Mouse (Mus musculus) heart, embryonic 11.5 days (tissue): ENCODE data around the gene Sipa1l3. TPM values are rescaled to one million over a fixed set of nuclear protein-coding genes. Genes with fewer than 3 reads are reported as not detected.
A peak's percentile ranks its signal among the peaks of the same experiment; 100 is the strongest.

Experiments used
- ATAC-seq: fragments of 200-750 bp; cut with Nextera tagmentation; replicated peaks from 2 replicates; pipeline ENCODE4 v1.8.0; 2017; ENCODE audit warnings: moderate library complexity; ENCODE audit not compliant: insufficient number of reproducible peaks, low FRiP score, low TSS enrichment
- H3K27ac ChIP-seq: fragments of 300-500 bp; sonication (generic); 2 replicates; pipeline ENCODE4 v1.5.1; 2014; ENCODE audit warnings: mild to moderate bottlenecking, low read depth, low read length
- H3K27me3 ChIP-seq: fragments of 300-500 bp; sonication (generic); 2 replicates; pipeline ENCODE4 v1.6.1; 2014; ENCODE audit warnings: mild to moderate bottlenecking, low read length, mixed read lengths; ENCODE audit not compliant: control insufficient read depth, insufficient read depth
- H3K36me3 ChIP-seq: fragments of 300-500 bp; sonication (generic); 2 replicates; pipeline ENCODE4 v1.6.1; 2014; ENCODE audit warnings: mild to moderate bottlenecking, low read length, moderate library complexity, mixed read lengths; ENCODE audit not compliant: control insufficient read depth, insufficient read depth
- H3K4me1 ChIP-seq: fragments of 300-500 bp; sonication (generic); 2 replicates; pipeline ENCODE4 v1.6.1; 2014; ENCODE audit warnings: low read length; ENCODE audit not compliant: control insufficient read depth, insufficient read depth
- H3K4me2 ChIP-seq: fragments of 300-500 bp; sonication (generic); 2 replicates; pipeline ENCODE4 v1.6.1; 2014; ENCODE audit warnings: mild to moderate bottlenecking, moderate library complexity
- H3K4me3 ChIP-seq: fragments of 300-500 bp; sonication (generic); 2 replicates; pipeline ENCODE4 v1.5.1; 2014; ENCODE audit warnings: low read depth, low read length
- H3K9ac ChIP-seq: fragments of 300-500 bp; sonication (generic); 2 replicates; pipeline ENCODE4 v1.6.1; 2014; ENCODE audit warnings: mild to moderate bottlenecking, low read depth, low read length, moderate library complexity
- H3K9me3 ChIP-seq: fragments of 300-500 bp; sonication (generic); replicated peaks from 2 replicates; pipeline ENCODE4 v1.6.1; 2016; ENCODE audit warnings: low read length; ENCODE audit not compliant: control insufficient read depth
- WGBS: fragments of 180-500 bp; shearing (Covaris S2); extraction: QIAGEN DNeasy Blood & Tissue Kit; methylation state at CpG from one replicate; pipeline ENCODE4 v1.1.7; 2014; ENCODE audit not compliant: insufficient replicate concordance; 5-methylcytosine and 5-hydroxymethylcytosine counted together
- polyA plus RNA-seq: library from polyadenylated mRNA; unstranded; fragments of >200 nt; fragmentation: Nextera tagmentation; extraction: Ambion mirVana; gene quantifications from 2 replicates; pipeline ENCODE4 v1.2.1, GENCODE M21; 2014

Gene Sipa1l3
- polyA plus RNA-seq, 1 experiment from 2014 or later: 4.8 TPM

GRCm38 (mm10) chr7:29541608-29542007 lies 23.2 kb upstream of the Sipa1l3 start:
- no peaks in the 10 kb centered on the region; the same call in 1 of the 2 replicates for H3K9me3 ChIP-seq
- no peaks in the 10 kb centered on the region for H3K27me3 ChIP-seq
- no peak overlapping the region for H3K4me2 ChIP-seq
- no peak overlapping the region for H3K4me3 ChIP-seq
- H3K9ac ChIP-seq: no peak overlapping the region
- no peaks in the 10 kb centered on the region for H3K4me1 ChIP-seq
- ATAC-seq: no peak
- 69% methylated on average over 4 of the region's 4 CpGs for WGBS
- H3K36me3 ChIP-seq: no peaks in the 10 kb centered on the region
- H3K27ac ChIP-seq: no peak overlapping the region

- Histone ChIP-seq H3K4me1 (no peaks in the 10 kb centered on the region), H3K36me3 (no peaks in the 10 kb centered on the region), H3K4me3 (no peak overlapping the region), H3K9me3 (no peaks in the 10 kb centered on the region; the same call in 1 of the 2 replicates), H3K27me3 (no peaks in the 10 kb centered on the region), H3K4me2 (no peak overlapping the region), H3K27ac (no peak overlapping the region), H3K9ac (no peak overlapping the region)
- 83% methylated on average over 5 of the region's 5 CpGs for WGBS
- ATAC-seq: no peak
Measured at GRCm38 (mm10) chr7:29541186-29541585, 22.7 kb upstream of the Sipa1l3 start.

- no peak for ATAC-seq
- no peak overlapping the region for H3K4me2 ChIP-seq
- no peaks in the 10 kb centered on the region for H3K27me3 ChIP-seq
- H3K27ac ChIP-seq: no peak overlapping the region
- no peaks in the 10 kb centered on the region for H3K36me3 ChIP-seq
- no peak overlapping the region for H3K4me3 ChIP-seq
- H3K9me3 ChIP-seq: no peaks in the 10 kb centered on the region; the same call in 1 of the 2 replicates
- H3K9ac ChIP-seq: no peak overlapping the region
- H3K4me1 ChIP-seq: no peaks in the 10 kb centered on the region
- WGBS: 80% methylated on average over 7 of the region's 7 CpGs
Measured at GRCm38 (mm10) chr7:29540631-29541030, 22.2 kb upstream of the Sipa1l3 start.

- no peak overlapping the region for H3K4me3 ChIP-seq
- H3K9ac ChIP-seq: no peak overlapping the region
- ATAC-seq: no peak
- H3K27ac ChIP-seq: no peak overlapping the region
- peaks cover 18% of the 10 kb centered on the region for H3K27me3 ChIP-seq
- WGBS: 2% methylated on average over 5 of the region's 5 CpGs
- no peaks in the 10 kb centered on the region for H3K36me3 ChIP-seq
- H3K9me3 ChIP-seq: no peaks in the 10 kb centered on the region
- no peak overlapping the region for H3K4me2 ChIP-seq
- H3K4me1 ChIP-seq: no peaks in the 10 kb centered on the region
Measured at GRCm38 (mm10) chr7:29523700-29524099, 5.3 kb upstream of the Sipa1l3 start.

GRCm38 (mm10) chr7:29521841-29522575 lies 3.6 kb upstream of the Sipa1l3 start:
- peaks cover 4% of the 10 kb centered on the region for H3K4me1 ChIP-seq
- 59% methylated on average over 5 of the region's 5 CpGs for WGBS
- no peak overlapping the region for H3K4me3 ChIP-seq
- no peak for ATAC-seq
- H3K9me3 ChIP-seq: no peaks in the 10 kb centered on the region
- no peak overlapping the region for H3K4me2 ChIP-seq
- no peak overlapping the region for H3K9ac ChIP-seq
- peaks cover 22% of the 10 kb centered on the region for H3K27me3 ChIP-seq
- H3K27ac ChIP-seq: no peak overlapping the region
- H3K36me3 ChIP-seq: no peaks in the 10 kb centered on the region

DNA sequence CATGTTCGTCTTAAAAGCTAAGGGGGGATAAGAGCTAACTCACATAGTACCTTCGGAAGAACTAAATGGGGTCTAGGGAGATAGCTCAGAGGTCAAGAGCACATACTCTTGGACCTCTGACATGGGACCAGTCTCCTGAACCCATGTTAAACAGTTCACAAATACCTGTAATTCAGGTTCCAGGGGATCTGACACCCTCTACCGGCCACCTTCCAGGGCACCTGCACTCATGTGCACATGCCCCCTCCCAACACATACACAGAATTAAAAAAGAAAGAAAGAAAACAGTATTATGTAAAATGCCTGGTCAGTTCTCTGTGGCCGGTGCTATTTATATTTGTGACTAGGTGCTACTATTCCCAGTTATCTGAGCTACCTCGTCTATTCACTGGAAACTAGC lies 2.9 kb upstream of the Sipa1l3 start:
- 57% methylated on average over 5 of the region's 5 CpGs for WGBS
- Histone ChIP-seq H3K27me3 (peaks cover 29% of the 10 kb centered on the region), H3K9ac (no peak overlapping the region), H3K4me3 (no peak overlapping the region), H3K4me1 (peaks cover 4% of the 10 kb centered on the region), H3K36me3 (no peaks in the 10 kb centered on the region), H3K27ac (no peak overlapping the region), H3K4me2 (no peak overlapping the region), H3K9me3 (no peaks in the 10 kb centered on the region)
- no peak for ATAC-seq

GRCm38 (mm10) chr7:29520794-29521193 lies 2.4 kb upstream of the Sipa1l3 start:
- WGBS: 77% methylated on average over 2 of the region's 2 CpGs
- Histone ChIP-seq H3K4me2 (no peak overlapping the region), H3K27me3 (peaks cover 32% of the 10 kb centered on the region), H3K4me1 (peaks cover 4% of the 10 kb centered on the region), H3K9me3 (no peaks in the 10 kb centered on the region), H3K9ac (no peak overlapping the region), H3K27ac (no peak overlapping the region), H3K36me3 (no peaks in the 10 kb centered on the region), H3K4me3 (no peak overlapping the region)
- ATAC-seq: no peak

DNA sequence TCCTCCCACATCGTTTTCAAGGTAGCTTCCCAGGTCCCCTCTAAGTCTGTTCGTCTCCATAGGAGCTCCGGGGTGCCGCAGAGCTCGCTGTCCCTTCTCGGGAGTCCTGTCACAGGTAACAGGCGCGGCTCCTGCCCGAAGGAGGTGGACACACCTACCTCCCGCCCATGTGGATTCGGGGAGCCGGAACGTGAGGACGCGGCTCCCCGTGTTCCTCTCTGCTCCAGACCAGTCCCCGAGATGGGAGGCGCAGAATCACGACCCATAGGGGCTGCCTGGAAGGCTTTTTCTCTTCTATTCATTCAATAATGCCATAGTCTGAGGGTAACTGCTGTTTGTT lies 740 bp upstream of the Sipa1l3 start:
- Histone ChIP-seq H3K36me3 (no peaks in the 10 kb centered on the region), H3K4me3 (peak overlapping the region; percentile 54), H3K4me1 (peaks cover 4% of the 10 kb centered on the region), H3K27ac (no peak overlapping the region), H3K27me3 (peaks cover 38% of the 10 kb centered on the region), H3K4me2 (peak overlapping the region; percentile 88), H3K9ac (peak overlapping the region; percentile 63), H3K9me3 (no peaks in the 10 kb centered on the region)
- ATAC-seq: 0 out of 2 replicates have a peak, but pooled peaks have one; percentile 0
- 2% methylated on average over 19 of the region's 19 CpGs for WGBS

DNA sequence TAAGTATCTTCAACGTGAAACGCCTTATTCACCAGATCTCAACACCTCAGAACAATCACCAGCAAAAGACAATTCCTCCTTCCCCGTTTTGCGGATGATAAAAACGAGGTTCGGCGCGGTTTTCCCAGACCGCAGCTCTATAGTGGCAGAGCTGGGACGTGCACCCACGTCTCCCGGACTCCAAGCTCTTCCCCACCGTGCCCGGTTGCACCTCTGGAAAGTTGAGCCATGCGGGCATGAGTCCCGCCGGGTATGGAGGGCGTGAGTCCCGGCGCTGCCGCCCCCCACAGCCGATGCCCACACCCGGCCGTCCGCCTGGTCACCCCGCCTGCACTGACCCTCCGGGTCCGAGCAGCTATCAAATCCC lies 404 bp downstream of the Sipa1l3 start:
- peak overlapping the region; percentile 54 for H3K4me3 ChIP-seq
- under 1% methylated on average over 28 of the region's 28 CpGs for WGBS
- peak overlapping the region; percentile 61 for H3K9ac ChIP-seq
- peaks cover 4% of the 10 kb centered on the region for H3K4me1 ChIP-seq
- peak overlapping the region; percentile 88 for H3K4me2 ChIP-seq
- no peak; the same call in 1 of the 2 replicates for ATAC-seq
- H3K36me3 ChIP-seq: no peaks in the 10 kb centered on the region
- peaks cover 40% of the 10 kb centered on the region for H3K27me3 ChIP-seq
- no peaks in the 10 kb centered on the region for H3K9me3 ChIP-seq
- H3K27ac ChIP-seq: no peak overlapping the region
